Mouse (Mus musculus): Measurements from ENCODE around the gene Olfr557. TPM values are rescaled to one million over a fixed set of nuclear protein-coding genes. Genes with fewer than 3 reads are reported as not detected.

Olfr557 gene
- polyA plus RNA-seq, 1 experiment, result 0.10 TPM

DNA sequence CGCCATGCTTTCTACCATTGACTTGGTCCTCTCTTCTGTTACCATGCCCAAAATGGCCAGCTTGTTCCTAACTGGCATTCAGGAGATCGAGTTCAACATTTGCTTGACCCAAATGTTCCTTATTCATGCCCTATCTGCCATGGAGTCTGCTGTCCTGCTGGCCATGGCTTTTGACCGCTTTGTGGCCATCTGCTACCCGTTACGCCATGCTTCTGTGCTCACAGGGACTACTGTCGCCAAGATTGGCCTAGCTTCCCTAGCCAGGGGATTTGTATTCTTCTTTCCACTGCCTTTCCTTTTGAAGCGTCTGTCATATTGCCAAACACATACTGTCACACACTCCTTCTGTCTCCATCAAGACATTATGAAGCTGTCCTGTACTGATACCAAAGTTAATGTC, 2.8 kb downstream of the Olfr557 start:
- Histone ChIP-seq H3K27me3 (ENCODE audit: control insufficient read depth, insufficient read depth, low read length) (no peaks in the 10 kb centered on the region), H3K4me1 (ENCODE audit: control insufficient read depth, insufficient read depth, low read length) (no peaks in the 10 kb centered on the region), H3K27ac (ENCODE audit: control insufficient read depth, insufficient read depth, low read depth, low read length) (no peak overlapping the region), H3K4me3 (ENCODE audit: control insufficient read depth, low read depth, low read length) (no peak overlapping the region), H3K36me3 (ENCODE audit: control insufficient read depth, insufficient read depth, low read length) (no peaks in the 10 kb centered on the region)
- no peak for TF ChIP-seq POLR2A (IDR thresholded peaks at IDR 0.05; ENCODE audit: control insufficient read depth, low read depth, low read length)
- no peak for TF ChIP-seq CTCF (IDR thresholded peaks at IDR 0.05; ENCODE audit: control insufficient read depth, insufficient read depth, insufficient replicate concordance, low read depth, low read length)

DNA sequence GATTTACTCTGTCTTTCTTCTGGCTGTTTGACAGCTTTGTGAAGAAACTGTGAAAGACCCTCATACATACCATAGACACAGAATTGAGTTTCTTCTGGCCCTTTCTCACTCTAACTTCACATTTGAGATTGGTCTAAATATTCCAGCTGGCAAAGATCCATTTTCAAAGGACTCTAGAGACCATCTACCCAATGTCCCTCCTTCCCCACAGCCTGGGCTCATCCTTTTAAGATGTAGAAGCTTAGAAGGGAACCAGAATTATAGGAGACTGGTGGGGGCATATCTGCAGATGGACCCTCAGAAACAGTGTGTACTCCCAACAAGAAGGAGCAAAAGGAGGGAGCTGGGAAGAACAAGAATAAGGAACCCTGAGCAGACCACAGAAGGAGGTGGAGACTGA, 6.2 kb downstream of the Olfr557 start, which contains the start of gene Olfr558:
TSS of gene Olfr558 (plus strand) at position 301 of the 400 bp plus-strand sequence.
- H3K27me3 ChIP-seq (ENCODE audit: control insufficient read depth, insufficient read depth, low read length), result no peaks in the 10 kb centered on the region
- TF ChIP-seq POLR2A (IDR thresholded peaks at IDR 0.05; ENCODE audit: control insufficient read depth, low read depth, low read length), result no peak
- TF ChIP-seq CTCF (IDR thresholded peaks at IDR 0.05; ENCODE audit: control insufficient read depth, insufficient read depth, insufficient replicate concordance, low read depth, low read length), result no peak
- H3K27ac ChIP-seq (ENCODE audit: control insufficient read depth, insufficient read depth, low read depth, low read length), result no peak within 1 kb of the TSS
- no peak within 1 kb of the TSS for H3K4me3 ChIP-seq (ENCODE audit: control insufficient read depth, low read depth, low read length)
- no peaks in the 10 kb centered on the region for H3K4me1 ChIP-seq (ENCODE audit: control insufficient read depth, insufficient read depth, low read length)
- no peaks in the 10 kb centered on the region for H3K36me3 ChIP-seq (ENCODE audit: control insufficient read depth, insufficient read depth, low read length)

DNA sequence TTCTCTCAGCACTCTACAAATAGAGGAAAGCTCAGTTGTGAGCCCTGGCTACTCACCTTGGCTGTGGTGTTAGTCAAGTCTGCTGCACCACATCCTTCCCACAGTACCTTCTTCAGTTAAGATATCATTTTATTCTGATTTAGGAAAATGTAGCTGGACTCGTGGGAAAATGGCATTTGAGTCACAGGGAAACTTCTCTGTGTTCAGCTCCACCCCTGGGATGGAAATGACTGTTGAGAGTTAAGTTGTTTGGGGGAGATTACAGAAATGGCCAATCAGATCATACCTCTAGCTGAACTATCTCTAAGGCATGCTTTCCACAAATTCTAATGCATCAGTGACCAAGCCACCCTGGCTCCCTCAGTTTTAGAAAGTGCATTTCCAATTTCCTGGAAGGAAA, 23.3 kb downstream of the Olfr557 start, which contains the start of gene Olfr33:
TSS of gene Olfr33 (minus strand) at position 101 of the 400 bp plus-strand sequence.
- no peaks in the 10 kb centered on the region for H3K27me3 ChIP-seq (ENCODE audit: control insufficient read depth, insufficient read depth, low read length)
- H3K4me1 ChIP-seq (ENCODE audit: control insufficient read depth, insufficient read depth, low read length), result no peaks in the 10 kb centered on the region
- TF ChIP-seq CTCF (IDR thresholded peaks at IDR 0.05; ENCODE audit: control insufficient read depth, insufficient read depth, insufficient replicate concordance, low read depth, low read length) (no peak), POLR2A (IDR thresholded peaks at IDR 0.05; ENCODE audit: control insufficient read depth, low read depth, low read length) (no peak)
- H3K36me3 ChIP-seq (ENCODE audit: control insufficient read depth, insufficient read depth, low read length), result no peaks in the 10 kb centered on the region
- H3K4me3 ChIP-seq (ENCODE audit: control insufficient read depth, low read depth, low read length), result no peak within 1 kb of the TSS
- no peak within 1 kb of the TSS for H3K27ac ChIP-seq (ENCODE audit: control insufficient read depth, insufficient read depth, low read depth, low read length)

DNA sequence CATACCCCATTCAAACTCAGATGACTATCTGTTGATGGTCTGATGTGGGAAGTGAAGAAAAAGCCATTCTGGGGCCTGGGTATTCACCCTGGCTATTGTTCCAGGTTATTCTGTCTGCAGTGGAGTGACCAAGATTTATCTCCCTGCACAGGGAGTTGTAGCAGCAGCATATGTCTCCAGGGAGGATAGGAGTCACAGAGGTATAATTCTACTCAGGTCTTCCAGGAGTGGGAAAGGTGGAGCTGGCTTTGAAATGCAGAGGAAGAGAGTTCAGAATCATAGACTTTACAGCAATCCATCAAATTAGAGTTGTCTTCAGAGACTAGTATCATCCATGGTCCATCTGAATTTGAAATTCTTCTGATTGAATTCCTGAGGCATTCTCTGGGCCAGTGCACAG, 31.7 kb downstream of the Olfr557 start, which contains the start of gene Olfr559:
TSS of gene Olfr559 (minus strand) at position 101 of the 400 bp plus-strand sequence.
- no peak for TF ChIP-seq POLR2A (IDR thresholded peaks at IDR 0.05; ENCODE audit: control insufficient read depth, low read depth, low read length)
- TF ChIP-seq CTCF (IDR thresholded peaks at IDR 0.05; ENCODE audit: control insufficient read depth, insufficient read depth, insufficient replicate concordance, low read depth, low read length), result no peak
- no peaks in the 10 kb centered on the region for H3K27me3 ChIP-seq (ENCODE audit: control insufficient read depth, insufficient read depth, low read length)
- H3K27ac ChIP-seq (ENCODE audit: control insufficient read depth, insufficient read depth, low read depth, low read length), result no peak within 1 kb of the TSS
- no peaks in the 10 kb centered on the region for H3K36me3 ChIP-seq (ENCODE audit: control insufficient read depth, insufficient read depth, low read length)
- no peak within 1 kb of the TSS for H3K4me3 ChIP-seq (ENCODE audit: control insufficient read depth, low read depth, low read length)
- H3K4me1 ChIP-seq (ENCODE audit: control insufficient read depth, insufficient read depth, low read length), result no peaks in the 10 kb centered on the region

DNA sequence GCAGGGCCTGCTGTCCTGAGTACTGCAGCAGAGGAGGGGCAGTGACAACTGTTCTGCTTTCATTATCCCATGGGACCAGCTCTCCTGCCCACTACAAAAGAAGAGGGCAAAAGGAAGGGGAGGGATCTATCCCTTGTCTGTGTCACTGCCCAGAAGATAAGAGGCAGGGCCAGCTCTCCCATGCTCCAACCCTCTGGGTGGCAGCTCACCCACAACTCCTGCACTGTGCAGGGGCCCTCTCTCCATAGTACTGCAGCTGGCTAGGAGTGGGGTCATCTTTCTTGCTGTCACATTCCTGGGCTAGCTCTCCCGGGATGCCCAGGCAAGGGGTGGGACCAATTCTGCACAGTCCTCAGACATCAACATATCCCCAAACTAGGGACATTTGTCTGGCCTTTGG, 38.1 kb downstream of the Olfr557 start:
- Histone ChIP-seq H3K27me3 (ENCODE audit: control insufficient read depth, insufficient read depth, low read length) (no peaks in the 10 kb centered on the region), H3K4me1 (ENCODE audit: control insufficient read depth, insufficient read depth, low read length) (no peaks in the 10 kb centered on the region), H3K36me3 (ENCODE audit: control insufficient read depth, insufficient read depth, low read length) (no peaks in the 10 kb centered on the region), H3K4me3 (ENCODE audit: control insufficient read depth, low read depth, low read length) (no peak overlapping the region), H3K27ac (ENCODE audit: control insufficient read depth, insufficient read depth, low read depth, low read length) (no peak overlapping the region)
- TF ChIP-seq CTCF (IDR thresholded peaks at IDR 0.05; ENCODE audit: control insufficient read depth, insufficient read depth, insufficient replicate concordance, low read depth, low read length), result no peak

DNA sequence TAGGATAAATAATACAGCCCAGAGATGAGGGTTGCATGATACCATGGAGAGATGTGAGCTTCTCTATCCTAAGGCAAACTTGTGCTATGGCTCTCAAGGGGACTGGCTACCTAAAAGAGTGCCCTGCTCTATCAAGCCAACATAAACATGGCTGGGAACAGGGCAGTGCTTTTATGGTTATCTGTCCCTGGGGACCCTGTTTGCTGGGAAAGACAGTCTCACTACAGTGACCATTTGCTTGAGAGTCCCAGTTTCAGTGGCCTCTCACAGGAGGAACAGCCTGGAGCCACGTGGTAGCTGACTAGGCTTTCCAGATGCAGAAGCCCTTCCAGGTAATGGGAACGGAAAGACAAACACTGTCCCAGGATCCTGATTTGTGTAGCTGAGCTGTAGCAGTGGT, 42.0 kb downstream of the Olfr557 start:
- Histone ChIP-seq H3K27me3 (ENCODE audit: control insufficient read depth, insufficient read depth, low read length) (no peaks in the 10 kb centered on the region), H3K36me3 (ENCODE audit: control insufficient read depth, insufficient read depth, low read length) (no peaks in the 10 kb centered on the region), H3K4me3 (ENCODE audit: control insufficient read depth, low read depth, low read length) (no peak overlapping the region), H3K27ac (ENCODE audit: control insufficient read depth, insufficient read depth, low read depth, low read length) (no peak overlapping the region), H3K4me1 (ENCODE audit: control insufficient read depth, insufficient read depth, low read length) (no peaks in the 10 kb centered on the region)
- no peak for TF ChIP-seq POLR2A (IDR thresholded peaks at IDR 0.05; ENCODE audit: control insufficient read depth, low read depth, low read length)
- no peak for TF ChIP-seq CTCF (IDR thresholded peaks at IDR 0.05; ENCODE audit: control insufficient read depth, insufficient read depth, insufficient replicate concordance, low read depth, low read length)

Other genes starting within 250 kb of the Olfr557 start
- 0.12 TPM in 1 of 2 replicates, not detected in the other for gene Olfr543, start 214.2 kb upstream of the Olfr557 start, polyA plus RNA-seq (2012; rRNA removed)
- gene Olfr544, start 207.6 kb upstream of the Olfr557 start, polyA plus RNA-seq (2012; rRNA removed), result not detected in 2 replicates
- gene Olfr545, start 196.3 kb upstream of the Olfr557 start, polyA plus RNA-seq (2012; rRNA removed), result not detected in 2 replicates
- not detected in 2 replicates for gene Olfr547, start 161.2 kb upstream of the Olfr557 start, polyA plus RNA-seq (2012; rRNA removed)
- gene Olfr548-ps1, start 155.0 kb upstream of the Olfr557 start, polyA plus RNA-seq (2012; rRNA removed), result not detected in 2 replicates
- gene Olfr549, start 146.0 kb upstream of the Olfr557 start, polyA plus RNA-seq (2012; rRNA removed), result not detected in 2 replicates
- gene Trim21, start 130.4 kb upstream of the Olfr557 start, polyA plus RNA-seq (2012; rRNA removed), result 0.54 and 0.59 TPM in 2 replicates
- gene Olfr550, start 124.5 kb upstream of the Olfr557 start, polyA plus RNA-seq (2012; rRNA removed), result not detected in 2 replicates
- not detected in 2 replicates for gene Olfr551, start 104.0 kb upstream of the Olfr557 start, polyA plus RNA-seq (2012; rRNA removed)
- not detected in 2 replicates for gene Olfr552, start 98.1 kb upstream of the Olfr557 start, polyA plus RNA-seq (2012; rRNA removed)
- not detected in 2 replicates for gene Olfr553, start 77.7 kb upstream of the Olfr557 start, polyA plus RNA-seq (2012; rRNA removed)
- 0.14 and 0.26 TPM in 2 replicates for gene Olfr554, start 57.5 kb upstream of the Olfr557 start, polyA plus RNA-seq (2012; rRNA removed)
- gene Olfr555, start 37.1 kb upstream of the Olfr557 start, polyA plus RNA-seq (2012; rRNA removed), result not detected in 2 replicates
- gene Olfr556, start 31.0 kb upstream of the Olfr557 start, polyA plus RNA-seq (2012; rRNA removed), result not detected in 2 replicates
- gene Trim68, start 8.6 kb upstream of the Olfr557 start, polyA plus RNA-seq (2012; rRNA removed), result 6.0 and 8.3 TPM in 2 replicates
- 0.19 and 0.25 TPM in 2 replicates for gene Olfr558, start 6.3 kb downstream of the Olfr557 start, polyA plus RNA-seq (2012; rRNA removed)
- gene Olfr33, start 23.2 kb downstream of the Olfr557 start, polyA plus RNA-seq (2012; rRNA removed), result 0.25 and 0.47 TPM in 2 replicates
- gene Olfr559, start 31.6 kb downstream of the Olfr557 start, polyA plus RNA-seq (2012; rRNA removed), result not detected in 2 replicates
- gene Olfr560, start 63.5 kb downstream of the Olfr557 start, polyA plus RNA-seq (2012; rRNA removed), result not detected in 2 replicates
- gene Olfr78, start 63.6 kb downstream of the Olfr557 start, polyA plus RNA-seq (2012; rRNA removed), result 1.1 and 1.3 TPM in 2 replicates
- not detected in 2 replicates for gene Olfr561, start 75.3 kb downstream of the Olfr557 start, polyA plus RNA-seq (2012; rRNA removed)
- not detected in 2 replicates for gene Olfr564, start 107.6 kb downstream of the Olfr557 start, polyA plus RNA-seq (2012; rRNA removed)
- gene Olfr566, start 162.9 kb downstream of the Olfr557 start, polyA plus RNA-seq (2012; rRNA removed), result not detected in 2 replicates
- 0.26 and 0.59 TPM in 2 replicates for gene Olfr568, start 181.2 kb downstream of the Olfr557 start, polyA plus RNA-seq (2012; rRNA removed)
- gene Olfr569, start 195.0 kb downstream of the Olfr557 start, polyA plus RNA-seq (2012; rRNA removed), result not detected in 2 replicates
- gene Olfr570, start 198.7 kb downstream of the Olfr557 start, polyA plus RNA-seq (2012; rRNA removed), result 0.23 TPM in 1 of 2 replicates, not detected in the other
- not detected in 2 replicates for gene Olfr571, start 221.6 kb downstream of the Olfr557 start, polyA plus RNA-seq (2012; rRNA removed)
- not detected in 2 replicates for gene Olfr572, start 228.5 kb downstream of the Olfr557 start, polyA plus RNA-seq (2012; rRNA removed)
- gene Olfr573-ps1, start 246.7 kb downstream of the Olfr557 start, polyA plus RNA-seq (2012; rRNA removed), result not detected in 2 replicates